Mouse (Mus musculus) c-Kit-negative CD71-positive TER-119-positive erythroid progenitor cells, embryonic 14.5 days (primary cell): ENCODE measurements at regions not wholly inside any gene's neighbourhood (a gene's known extent, or its start where the extent isn't known, plus 50 kb on each side); places are given as distances from the start of the nearest gene placed in this dataset.

Experiments
- DNase-seq: peaks from one replicate; pipeline ENCODE4 v3.0.0-alpha.2; 2013; ENCODE audit warnings: low read depth, low spot score

DNA sequence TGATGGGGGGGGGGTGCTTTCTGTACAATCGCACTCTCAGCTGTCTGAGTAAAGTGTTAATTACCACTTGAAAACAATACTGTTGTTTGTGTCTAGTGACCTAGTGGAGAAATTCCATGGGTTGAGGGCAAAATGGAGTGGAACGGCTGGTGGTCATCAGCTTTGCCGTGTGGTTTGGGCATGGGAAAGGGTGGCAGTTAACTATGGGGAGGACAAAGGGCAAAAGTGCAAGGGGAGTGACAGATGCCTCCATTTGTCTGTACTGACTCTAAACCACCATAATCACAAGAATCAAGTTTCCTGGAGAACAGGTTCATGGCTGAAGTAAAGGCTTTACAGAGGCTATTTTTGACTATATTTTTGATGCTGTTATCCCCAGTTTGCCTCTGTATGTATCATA, 294.0 kb upstream of the Slc30a5 start:
- DNase-seq, result no peak

DNA sequence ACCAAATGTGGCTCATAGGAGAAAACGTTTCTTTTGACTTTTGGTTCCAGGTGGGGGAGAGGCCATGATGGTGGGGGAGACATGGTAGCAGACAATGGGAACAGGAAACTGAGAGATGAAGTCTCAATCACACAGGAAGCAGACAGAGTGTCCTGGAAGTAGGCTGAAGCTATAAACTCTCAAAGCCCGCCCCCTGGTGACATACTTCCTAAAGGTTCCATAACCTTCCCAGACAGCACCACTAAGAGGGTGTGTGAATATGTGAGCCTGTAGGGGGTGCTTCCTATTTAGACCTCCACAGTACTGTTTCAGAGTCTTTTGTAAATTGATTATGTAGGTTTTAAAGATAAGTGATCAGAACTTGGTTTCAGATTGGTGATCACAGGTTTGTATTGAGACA, 284.1 kb upstream of the Slc30a5 start:
- DNase-seq, result no peak

DNA sequence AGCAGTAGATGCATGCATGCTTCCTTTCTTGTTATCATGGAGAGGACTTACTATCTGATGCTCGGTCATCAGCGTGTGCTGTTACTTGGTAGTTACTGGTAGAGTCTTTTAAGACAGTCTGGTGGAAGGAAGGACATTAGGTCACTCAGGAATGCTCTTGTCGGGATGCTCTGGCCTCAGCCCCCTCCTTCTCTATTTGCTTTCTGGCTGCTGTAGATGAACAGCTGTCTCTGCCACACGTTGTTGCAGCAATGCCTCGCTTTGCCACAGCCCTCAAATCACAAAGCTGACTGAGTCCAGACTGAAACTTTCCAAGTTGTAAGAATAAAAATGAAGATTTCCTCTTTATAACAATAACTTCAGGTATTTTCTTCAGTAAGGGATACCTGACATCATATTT, 282.1 kb upstream of the Slc30a5 start:
- no peak for DNase-seq

DNA sequence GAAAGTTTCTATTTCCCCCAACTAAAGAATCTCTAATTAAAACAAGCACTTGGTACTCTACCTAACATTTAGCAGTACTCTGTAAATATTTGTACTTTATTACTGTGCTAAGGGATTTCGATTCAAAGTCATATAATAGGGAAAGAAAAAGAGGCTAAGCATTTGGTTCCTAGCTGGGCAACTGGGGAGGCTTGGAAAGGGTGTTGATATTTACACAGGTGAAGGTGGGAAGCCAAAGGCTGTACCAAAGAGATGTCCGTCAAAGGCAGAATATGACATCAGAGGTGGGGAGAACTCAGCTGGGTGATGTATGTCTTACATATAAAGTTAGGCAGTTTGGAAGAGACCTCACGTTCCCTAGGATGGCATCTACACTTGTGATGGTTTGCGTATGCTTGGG, 278.9 kb upstream of the Slc30a5 start:
- DNase-seq, result no peak

DNA sequence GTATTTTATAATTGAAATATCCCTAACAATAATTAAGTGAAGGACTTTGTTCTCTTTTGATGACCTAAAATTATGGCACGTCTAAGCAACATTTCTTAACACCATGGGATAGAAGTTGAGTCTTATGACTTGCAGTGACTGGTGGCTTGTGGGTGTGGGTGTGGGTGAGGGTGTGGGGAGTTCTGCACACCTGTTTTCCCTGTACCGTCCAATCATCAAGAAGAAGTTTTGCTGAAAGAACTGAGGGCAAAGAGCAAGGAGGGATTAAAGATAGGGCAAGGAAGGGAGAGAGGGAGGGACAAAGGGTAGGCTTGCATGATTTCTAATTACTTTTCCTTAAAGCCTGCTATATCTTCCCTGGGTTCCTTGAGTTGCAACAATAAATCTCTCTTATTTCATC, 278.5 kb upstream of the Slc30a5 start:
- no peak for DNase-seq

DNA sequence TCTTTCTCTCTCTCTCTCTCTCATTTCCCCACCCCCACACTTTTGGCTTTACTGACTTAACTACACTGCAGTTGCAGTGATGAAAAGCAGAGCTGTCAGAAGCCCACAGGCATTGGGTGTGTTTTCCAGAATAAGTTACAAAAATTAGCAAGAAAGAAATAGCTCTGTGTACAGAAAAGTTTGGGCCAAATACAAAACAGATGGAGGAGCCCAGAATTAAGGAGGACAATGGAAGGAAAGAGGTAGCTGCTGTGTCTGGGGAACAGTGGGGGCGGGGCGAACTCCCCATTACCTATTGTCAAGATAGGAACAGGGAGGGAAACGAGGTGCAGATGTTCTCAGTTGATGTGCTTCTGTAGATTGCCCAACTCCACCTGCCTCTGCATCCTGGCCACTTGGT, 267.4 kb upstream of the Slc30a5 start:
- no peak for DNase-seq

DNA sequence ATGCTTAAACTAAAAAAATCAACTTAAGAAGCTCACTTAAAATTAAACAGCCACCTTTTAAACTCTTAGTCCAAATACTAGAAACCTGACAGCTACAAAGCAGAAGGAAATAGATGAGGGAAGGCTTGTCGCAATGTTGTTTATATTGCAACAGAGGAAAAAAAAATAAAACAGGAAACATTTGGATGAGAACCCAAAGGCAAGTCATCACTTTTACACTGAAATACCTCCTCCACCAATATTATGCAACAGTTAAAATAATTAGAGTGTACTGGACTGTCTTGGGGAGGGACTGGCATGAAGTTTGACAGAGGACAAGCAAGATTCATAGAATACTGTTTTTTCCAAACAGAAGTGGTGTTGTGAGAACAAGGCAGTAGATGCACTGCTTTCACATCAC, 263.6 kb upstream of the Slc30a5 start:
- DNase-seq, result no peak

DNA sequence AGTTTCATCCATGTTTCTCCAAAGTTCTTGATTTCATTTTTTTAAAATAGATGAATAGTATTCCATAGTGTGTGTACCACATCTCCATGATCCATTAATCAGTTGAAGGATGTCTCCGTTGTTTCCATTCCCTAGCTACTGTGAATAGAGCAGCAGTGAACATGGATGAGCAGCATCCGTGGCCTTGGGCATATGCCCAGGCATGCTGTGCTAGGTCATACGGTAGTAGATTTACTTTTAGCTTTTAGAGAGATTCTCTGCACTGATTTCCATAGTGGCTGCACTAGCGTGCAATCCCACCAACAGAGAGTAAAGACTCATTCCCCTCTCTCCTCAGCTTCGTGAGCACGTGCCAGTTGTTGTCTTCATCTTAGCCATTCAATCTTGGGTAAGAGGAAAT, 263.0 kb upstream of the Slc30a5 start:
- no peak for DNase-seq

DNA sequence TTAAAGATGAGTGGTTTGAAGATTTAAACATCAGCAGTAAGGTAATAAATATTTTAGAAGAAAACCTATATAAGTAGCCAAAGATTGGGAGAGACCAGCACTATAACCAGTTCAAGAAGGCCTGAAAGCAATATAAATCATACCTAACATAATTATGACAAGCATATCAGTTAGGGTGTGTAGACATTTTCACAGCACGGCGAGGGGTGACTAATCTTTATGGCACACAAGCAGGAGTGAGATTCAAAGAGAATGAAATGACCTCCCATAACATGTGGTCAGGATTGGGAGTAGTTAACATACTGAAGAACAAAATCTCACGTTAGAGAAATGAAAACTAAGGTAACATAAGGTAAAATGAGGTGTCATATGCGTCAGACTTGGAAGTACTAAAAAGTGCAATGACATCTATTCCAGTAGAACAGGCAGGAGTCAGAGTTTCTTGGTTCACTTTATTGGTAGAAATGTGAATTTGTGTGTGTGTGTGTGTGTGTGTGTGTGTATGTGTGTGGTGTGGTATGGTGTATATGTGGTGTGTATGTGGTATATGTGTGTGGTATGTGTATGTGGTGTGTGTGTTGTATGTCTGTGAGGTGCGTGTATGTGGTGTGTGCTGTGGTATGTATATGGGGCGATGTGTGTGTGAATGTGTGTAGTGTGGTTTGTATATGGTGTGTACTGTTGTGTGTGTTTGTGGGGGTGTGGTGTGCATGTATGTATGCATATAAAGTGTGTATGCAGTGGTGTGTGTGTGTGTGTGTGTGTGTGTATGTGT, 262.0 kb upstream of the Slc30a5 start:
- no peak for DNase-seq

DNA sequence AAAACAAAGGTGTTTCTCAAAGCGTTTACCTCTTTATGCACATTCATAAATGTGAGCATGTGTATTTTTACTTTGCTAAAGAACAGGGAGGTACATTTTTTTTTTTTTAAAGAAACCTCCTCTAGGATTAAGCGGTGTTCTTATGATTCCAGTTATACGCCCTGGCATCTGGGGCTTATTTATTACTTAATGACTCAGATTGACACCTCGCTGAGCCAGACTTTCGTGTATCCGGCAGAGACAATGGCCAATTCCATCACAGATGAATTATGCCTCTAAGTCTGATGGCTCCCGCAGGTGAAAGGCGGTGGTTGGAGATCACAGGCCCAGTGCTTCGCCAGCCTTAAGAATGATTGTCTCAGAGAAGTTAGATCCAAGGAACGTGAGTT, 259.5 kb upstream of the Slc30a5 start:
- no peak for DNase-seq

DNA sequence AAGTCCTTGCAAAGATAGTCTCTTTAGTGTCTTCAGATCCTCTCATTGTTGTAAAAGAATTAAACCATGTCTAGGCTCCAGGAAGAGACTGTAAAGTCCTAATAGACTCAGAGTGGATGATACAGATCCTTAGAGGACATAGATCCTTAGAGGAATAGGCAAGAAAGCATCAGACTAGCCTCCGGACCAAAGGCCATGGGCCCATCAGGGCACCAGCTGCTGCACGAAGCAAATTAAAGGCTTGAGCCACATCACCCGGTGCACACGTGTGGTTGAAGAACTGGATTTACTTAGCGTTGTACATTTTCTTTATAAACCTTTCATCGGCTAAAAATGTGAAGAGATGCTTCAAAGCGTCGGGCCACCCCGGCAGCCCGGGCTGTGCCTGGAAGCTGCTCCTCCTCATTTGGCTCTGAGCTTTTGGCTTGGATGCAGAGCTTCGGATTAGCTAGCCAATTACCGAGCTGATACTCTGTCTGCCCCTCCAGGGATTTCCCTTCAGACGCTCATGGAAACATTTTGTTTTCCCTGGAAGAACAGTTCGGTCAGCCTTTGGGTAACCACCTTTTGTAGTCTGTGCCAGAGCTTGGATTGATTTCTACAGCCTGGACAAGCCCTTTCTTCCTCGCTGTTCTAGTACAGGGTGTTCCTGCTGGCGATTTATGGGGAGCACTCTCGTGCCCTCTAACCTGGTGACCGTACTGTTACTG, 259.0 kb upstream of the Slc30a5 start:
- DNase-seq, result no peak

DNA sequence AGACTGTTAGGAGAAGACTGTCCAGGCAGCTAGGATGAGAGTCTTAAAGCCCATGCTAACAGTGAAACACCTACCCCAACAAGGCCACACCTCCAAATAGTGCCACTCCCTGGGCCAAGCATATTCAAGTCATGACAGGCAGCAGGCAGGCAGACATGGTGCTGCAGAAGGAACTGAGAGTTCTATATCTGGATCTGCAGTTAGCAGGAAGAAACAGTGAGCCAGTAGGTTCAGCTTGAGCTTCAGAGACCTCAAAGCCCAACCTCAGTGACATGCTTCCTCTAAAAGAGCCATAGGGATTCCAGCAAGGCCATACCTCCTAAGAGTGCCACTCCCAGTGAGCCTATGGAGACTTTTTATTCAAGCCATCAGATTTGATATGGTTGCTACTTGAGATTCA, 252.0 kb upstream of the Slc30a5 start:
- DNase-seq, result no peak

DNA sequence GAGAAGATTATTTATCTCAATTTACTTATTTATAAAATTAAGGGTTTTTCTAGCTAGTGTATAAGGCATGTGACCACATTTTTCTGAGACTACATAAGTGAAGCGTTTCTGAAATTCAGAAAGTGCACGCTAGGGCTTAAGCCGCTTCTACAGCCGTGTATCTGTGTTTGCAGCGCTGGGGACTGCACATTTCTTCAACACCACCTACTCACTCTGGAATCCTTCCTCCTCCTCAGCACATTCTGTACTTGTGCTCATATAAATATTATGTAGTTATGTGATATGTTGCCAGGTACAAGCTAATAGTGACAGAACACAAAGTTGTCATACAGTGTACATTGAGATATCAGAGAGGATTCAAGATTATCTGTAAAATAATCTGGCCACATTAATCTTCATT, 251.0 kb upstream of the Slc30a5 start:
- DNase-seq, result no peak

DNA sequence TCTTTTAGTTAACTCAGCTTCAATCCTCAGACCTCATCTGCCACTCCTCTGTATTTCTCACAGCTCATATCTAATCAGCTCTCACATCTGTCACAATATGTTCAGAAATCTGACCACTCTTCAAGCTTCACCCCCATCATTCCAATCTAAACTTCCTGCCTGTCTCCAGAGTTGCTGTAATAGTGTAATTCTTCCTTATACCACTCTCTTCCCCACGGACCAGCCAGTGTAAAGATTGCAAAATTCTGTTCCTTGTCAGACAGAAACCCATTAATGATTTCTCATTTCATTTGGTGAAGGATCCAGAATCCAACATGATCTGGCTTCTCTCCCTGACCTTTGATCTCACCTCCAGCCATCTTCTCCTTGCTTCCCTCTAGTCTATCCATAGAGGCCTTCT, 250.2 kb upstream of the Slc30a5 start:
- DNase-seq, result no peak

DNA sequence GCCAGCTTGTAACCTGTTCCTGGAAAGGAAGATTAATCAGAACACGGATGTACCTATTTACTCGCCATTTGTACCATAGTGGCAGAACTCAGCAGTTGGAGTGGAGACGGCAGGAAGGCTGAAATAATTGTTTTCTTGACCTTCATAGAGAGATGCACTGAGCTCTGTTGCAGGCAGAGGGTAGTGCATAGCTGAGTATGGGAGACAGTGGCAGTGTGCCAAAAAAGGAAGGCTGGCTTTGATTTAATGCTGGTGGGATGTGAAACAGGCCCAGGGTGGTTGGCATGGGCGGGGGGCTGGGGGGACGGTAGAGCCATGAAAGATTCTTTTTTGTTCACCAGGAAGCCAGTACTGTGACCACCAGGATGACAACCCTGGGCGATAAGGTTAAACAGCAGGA, 235.3 kb upstream of the Slc30a5 start:
- DNase-seq, result no peak

DNA sequence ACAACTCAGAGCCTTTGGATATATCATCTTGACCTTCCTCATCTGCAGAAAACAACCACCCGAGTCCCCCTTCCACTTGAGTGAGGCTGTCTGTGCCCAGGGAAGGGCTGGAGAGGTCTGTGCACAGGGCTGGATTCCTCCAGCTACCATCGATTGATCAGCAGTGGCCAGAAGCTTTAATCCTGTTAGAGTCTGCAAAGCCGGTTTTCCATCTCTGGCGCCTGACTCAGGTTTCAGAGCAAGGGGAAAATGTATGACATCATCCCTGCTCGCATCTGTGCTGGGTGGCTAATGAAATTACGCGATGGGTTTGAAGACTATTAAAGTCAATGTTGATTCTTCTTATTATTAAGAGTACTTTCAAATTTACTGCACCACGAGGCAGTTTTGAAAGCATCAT, 229.4 kb upstream of the Slc30a5 start:
- no peak for DNase-seq

DNA sequence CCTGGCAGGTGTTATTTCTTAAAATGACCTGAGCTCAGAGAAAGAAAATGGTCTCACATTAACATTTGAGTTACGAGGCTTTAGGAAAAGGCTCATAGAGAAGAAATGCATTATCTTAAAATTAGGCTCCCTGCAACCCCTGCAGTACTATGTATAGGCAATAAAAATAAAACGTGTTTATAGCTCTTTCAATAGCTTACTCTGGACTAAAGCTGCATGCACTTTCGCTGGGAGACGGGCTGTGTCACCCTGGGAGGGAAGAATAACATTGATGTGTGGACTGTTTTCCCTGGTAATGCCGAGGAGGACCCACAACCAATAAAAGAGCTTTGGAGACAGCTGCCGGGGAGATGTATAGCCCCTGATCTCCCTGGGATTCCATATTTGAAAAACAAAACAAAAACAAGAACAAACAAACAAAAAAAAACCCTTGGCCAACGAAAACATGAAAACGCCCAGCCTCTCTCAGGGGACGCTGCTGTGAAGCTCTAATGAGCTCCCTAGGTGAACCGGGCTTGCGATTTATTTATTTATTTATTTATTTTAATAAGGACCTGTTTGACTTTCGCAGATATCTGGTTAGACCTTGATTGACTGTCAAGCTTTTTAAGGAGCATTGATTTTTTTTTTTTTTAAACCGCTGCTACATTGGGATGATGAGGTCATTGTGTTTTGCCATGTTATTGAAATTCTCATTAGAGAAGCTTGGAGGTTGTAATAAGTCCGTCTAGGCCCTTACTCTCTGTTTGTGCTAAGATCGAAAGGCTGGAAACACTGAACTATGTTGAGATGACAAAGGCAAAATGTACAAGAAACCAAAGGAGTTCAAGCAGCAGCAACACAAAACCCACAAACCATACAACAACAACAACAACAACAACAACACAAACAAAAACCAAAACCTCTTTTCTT, 228.3 kb upstream of the Slc30a5 start:
- DNase-seq, result no peak

DNA sequence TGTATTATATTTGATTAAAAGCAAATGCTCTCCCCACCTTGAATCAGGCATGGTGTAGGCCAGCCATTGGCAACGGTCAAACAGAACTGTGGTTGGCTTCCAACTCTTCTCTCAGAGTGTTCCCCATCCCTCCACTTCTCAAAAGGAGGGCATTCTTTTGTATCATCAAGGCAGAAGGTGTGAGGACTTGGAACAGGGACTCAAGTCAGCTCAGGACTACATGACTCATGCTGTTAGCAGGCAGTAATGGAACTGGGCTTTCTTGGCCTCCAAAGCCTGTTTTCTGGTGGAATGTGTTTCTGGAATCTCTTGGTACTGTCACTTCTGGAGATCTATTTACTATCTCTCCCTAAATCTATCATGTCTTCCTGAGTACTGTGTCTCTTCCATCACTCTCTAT, 216.3 kb upstream of the Slc30a5 start:
- DNase-seq, result no peak

DNA sequence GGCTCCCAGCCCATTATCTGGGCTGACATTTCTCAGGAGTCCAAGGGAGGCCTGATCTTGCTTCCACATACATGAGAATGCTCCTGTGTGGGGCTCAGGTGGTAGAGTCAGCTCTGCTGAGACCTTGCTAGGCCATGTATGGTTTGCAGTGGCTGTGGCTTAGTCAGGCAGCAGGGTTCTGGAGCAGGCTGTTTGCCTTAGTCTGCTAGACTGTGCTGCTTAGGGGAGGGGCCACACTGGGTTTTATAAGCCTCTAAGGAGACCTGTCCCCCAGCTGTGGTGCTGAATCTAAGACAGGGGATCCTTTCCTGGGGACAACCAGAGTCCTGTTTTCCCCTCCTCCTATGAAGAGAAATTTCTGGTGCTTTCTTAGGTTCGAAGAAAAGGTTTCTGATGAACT, 199.4 kb upstream of the Slc30a5 start:
- DNase-seq, result no peak

DNA sequence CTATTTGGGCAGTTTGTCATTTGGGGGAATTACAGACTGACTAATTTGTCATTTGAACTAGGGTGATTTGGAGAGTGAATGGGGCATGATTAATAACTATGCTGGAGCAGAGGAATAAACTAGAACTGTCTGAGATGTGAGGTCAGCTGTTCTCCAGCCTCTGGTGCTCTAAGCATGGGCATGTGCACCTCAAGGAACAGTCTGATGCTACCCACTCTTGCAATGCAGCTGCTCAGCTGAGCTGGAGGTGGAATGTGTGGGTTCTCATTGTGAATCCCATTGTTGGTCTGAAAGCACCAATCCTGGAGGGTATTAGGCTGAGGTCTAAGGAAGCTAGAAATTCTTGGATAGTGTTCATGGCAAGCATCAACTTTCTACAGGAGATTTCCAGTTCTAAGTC, 192.8 kb upstream of the Slc30a5 start:
- DNase-seq, result no peak

DNA sequence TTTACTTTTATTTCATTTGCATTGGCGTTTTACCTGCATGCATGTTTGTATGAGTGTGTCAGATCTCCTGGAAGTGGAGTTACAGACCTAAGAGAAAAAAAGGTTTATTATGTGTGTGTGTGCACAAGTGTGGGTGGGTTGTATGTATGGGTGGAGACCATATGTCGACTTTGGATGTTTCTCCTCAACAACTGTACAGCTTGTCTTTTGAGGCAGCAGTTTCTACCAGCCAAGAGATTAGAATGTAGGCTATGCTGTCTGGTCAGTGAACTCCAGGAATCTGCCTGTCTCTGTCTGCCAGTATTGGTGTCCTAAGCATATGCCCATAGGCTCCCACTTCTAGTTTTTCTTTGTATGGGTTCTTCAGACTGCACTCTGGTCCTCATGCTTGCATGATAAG, 192.3 kb upstream of the Slc30a5 start:
- no peak for DNase-seq

DNA sequence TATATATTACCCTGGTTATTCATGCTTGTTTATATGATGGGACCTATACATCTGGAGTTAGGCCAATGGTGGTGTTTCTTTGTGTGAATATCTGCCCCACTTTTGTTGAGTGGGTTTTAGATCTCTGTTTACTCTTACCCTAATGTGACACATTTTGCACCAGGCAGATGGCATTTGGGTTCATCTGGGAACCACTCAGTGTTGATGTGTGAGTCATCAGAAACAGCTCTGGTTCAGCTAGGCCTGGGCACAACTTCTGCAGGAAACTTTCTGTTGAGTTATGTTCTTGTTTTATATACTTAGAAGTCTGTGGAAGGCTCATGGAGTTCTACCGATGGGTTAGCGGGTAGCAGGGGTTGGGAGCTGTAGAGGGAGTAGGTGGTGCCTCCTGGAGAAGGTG, 191.7 kb upstream of the Slc30a5 start:
- no peak for DNase-seq

DNA sequence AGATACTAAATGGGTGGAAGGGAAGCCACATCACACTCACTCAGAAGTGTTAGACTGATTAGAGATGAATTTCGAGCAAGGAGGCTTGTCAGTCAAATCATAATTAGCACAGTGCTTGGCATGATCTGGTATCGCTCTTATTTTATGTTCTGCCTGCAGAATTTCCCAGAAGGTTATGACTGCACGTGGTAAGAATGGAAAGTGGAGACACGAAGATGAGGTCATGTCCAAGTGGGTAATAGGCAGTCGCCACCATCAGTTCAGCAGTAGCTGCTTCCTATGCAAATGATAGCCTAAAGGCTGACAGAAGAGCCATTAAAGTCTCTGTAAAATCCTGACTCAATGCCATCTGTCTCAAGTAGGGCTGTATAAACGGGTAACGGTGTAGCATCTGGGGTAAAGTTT, 186.0 kb upstream of the Slc30a5 start:
- no peak for DNase-seq
